Mouse (Mus musculus): Measurements from ENCODE around the gene Vangl2. TPM values are rescaled to one million over a fixed set of nuclear protein-coding genes. Genes with fewer than 3 reads are reported as not detected.
A peak's percentile ranks its signal among the peaks of the same experiment; 100 is the strongest.
"Not testable (repeated sequence)": the region's sequence is repeated elsewhere in the genome, so short reads cannot be mapped to it uniquely, and the experiment has no call there.

Gene Vangl2
- polyA plus RNA-seq, 1 experiment from 2014 or later, result 52.9 TPM

GRCm38 (mm10) chr1:171983372-171984001 is 44.8 kb downstream of the Vangl2 start:
- WGBS, result 80% methylated on average over 3 of the region's 3 CpGs
- H3K27ac ChIP-seq (ENCODE audit: low read depth, low read length), result no peak overlapping the region
- no peak overlapping the region for H3K4me2 ChIP-seq
- no peaks in the 10 kb centered on the region; the same call in 1 of the 2 replicates for H3K4me1 ChIP-seq (ENCODE audit: control insufficient read depth, insufficient read depth, low read length)
- no peaks in the 10 kb centered on the region for H3K27me3 ChIP-seq (ENCODE audit: control insufficient read depth, insufficient read depth, low read length)
- no peaks in the 10 kb centered on the region for H3K9me3 ChIP-seq (ENCODE audit: control insufficient read depth, low read length)
- H3K4me3 ChIP-seq (ENCODE audit: low read depth, low read length), result no peak overlapping the region
- no peak overlapping the region for H3K9ac ChIP-seq (ENCODE audit: low read length)
- DNase-seq (ENCODE audit: low spot score, missing footprints) (peak; percentile 49), ATAC-seq (ENCODE audit: low FRiP score) (no peak)
- no peaks in the 10 kb centered on the region for H3K36me3 ChIP-seq (ENCODE audit: control insufficient read depth, insufficient read depth, low read length)

- Histone ChIP-seq H3K9me3 (ENCODE audit: control insufficient read depth, low read length) (no peaks in the 10 kb centered on the region), H3K4me1 (ENCODE audit: control insufficient read depth, insufficient read depth, low read length) (no peaks in the 10 kb centered on the region; the same call in 1 of the 2 replicates), H3K4me3 (ENCODE audit: low read depth, low read length) (no peak overlapping the region), H3K9ac (ENCODE audit: low read length) (no peak overlapping the region), H3K36me3 (ENCODE audit: control insufficient read depth, insufficient read depth, low read length) (no peaks in the 10 kb centered on the region), H3K27ac (ENCODE audit: low read depth, low read length) (no peak overlapping the region), H3K4me2 (no peak overlapping the region), H3K27me3 (ENCODE audit: control insufficient read depth, insufficient read depth, low read length) (no peaks in the 10 kb centered on the region)
- 85% methylated on average over 4 of the region's 4 CpGs for WGBS
- no peak for ATAC-seq (ENCODE audit: low FRiP score)
- DNase-seq (ENCODE audit: low spot score, missing footprints), result peak; percentile 54
These were observed 45.5 kb downstream of the Vangl2 start for GRCm38 (mm10) chr1:171982740-171983139.

GRCm38 (mm10) chr1:171982170-171982569 is 46.1 kb downstream of the Vangl2 start:
- Histone ChIP-seq H3K4me3 (ENCODE audit: low read depth, low read length) (no peak overlapping the region), H3K27ac (ENCODE audit: low read depth, low read length) (no peak overlapping the region), H3K27me3 (ENCODE audit: control insufficient read depth, insufficient read depth, low read length) (no peaks in the 10 kb centered on the region), H3K4me1 (ENCODE audit: control insufficient read depth, insufficient read depth, low read length) (no peaks in the 10 kb centered on the region; the same call in 1 of the 2 replicates), H3K4me2 (no peak overlapping the region), H3K9ac (ENCODE audit: low read length) (no peak overlapping the region), H3K36me3 (ENCODE audit: control insufficient read depth, insufficient read depth, low read length) (no peaks in the 10 kb centered on the region), H3K9me3 (ENCODE audit: control insufficient read depth, low read length) (no peaks in the 10 kb centered on the region)
- WGBS, result 69% methylated on average over 5 of the region's 5 CpGs
- ATAC-seq (ENCODE audit: low FRiP score) (no peak), DNase-seq (ENCODE audit: low spot score, missing footprints) (peak; percentile 41)

GRCm38 (mm10) chr1:171979969-171980730 is 48.1 kb downstream of the Vangl2 start:
- WGBS, result 51% methylated on average over 13 of the region's 13 CpGs
- H3K36me3 ChIP-seq (ENCODE audit: control insufficient read depth, insufficient read depth, low read length), result no peaks in the 10 kb centered on the region
- no peak overlapping the region for H3K4me3 ChIP-seq (ENCODE audit: low read depth, low read length)
- H3K4me1 ChIP-seq (ENCODE audit: control insufficient read depth, insufficient read depth, low read length), result no peaks in the 10 kb centered on the region; the same call in 1 of the 2 replicates
- DNase-seq (ENCODE audit: low spot score, missing footprints), result peak; percentile 80
- H3K9ac ChIP-seq (ENCODE audit: low read length), result no peak overlapping the region
- no peaks in the 10 kb centered on the region for H3K9me3 ChIP-seq (ENCODE audit: control insufficient read depth, low read length)
- H3K27ac ChIP-seq (ENCODE audit: low read depth, low read length), result no peak overlapping the region
- no peak overlapping the region for H3K4me2 ChIP-seq
- peak; percentile 77 for ATAC-seq (ENCODE audit: low FRiP score)
- no peaks in the 10 kb centered on the region for H3K27me3 ChIP-seq (ENCODE audit: control insufficient read depth, insufficient read depth, low read length)

GRCm38 (mm10) chr1:171977891-171978290 is 50.4 kb downstream of the Vangl2 start:
- ATAC-seq (ENCODE audit: low FRiP score), result no peak
- Histone ChIP-seq H3K9me3 (ENCODE audit: control insufficient read depth, low read length) (no peaks in the 10 kb centered on the region), H3K4me2 (no peak overlapping the region), H3K27me3 (ENCODE audit: control insufficient read depth, insufficient read depth, low read length) (no peaks in the 10 kb centered on the region), H3K4me1 (ENCODE audit: control insufficient read depth, insufficient read depth, low read length) (no peaks in the 10 kb centered on the region; the same call in 1 of the 2 replicates), H3K36me3 (ENCODE audit: control insufficient read depth, insufficient read depth, low read length) (no peaks in the 10 kb centered on the region), H3K27ac (ENCODE audit: low read depth, low read length) (no peak overlapping the region), H3K9ac (ENCODE audit: low read length) (no peak overlapping the region), H3K4me3 (ENCODE audit: low read depth, low read length) (no peak overlapping the region)
- DNase-seq (ENCODE audit: low spot score, missing footprints), result no peak
- WGBS, result 84% methylated on average over 2 of the region's 2 CpGs

- WGBS, result 94% methylated on average over 14 of the region's 14 CpGs
- no peak overlapping the region for H3K4me2 ChIP-seq
- no peak overlapping the region for H3K27ac ChIP-seq (ENCODE audit: low read depth, low read length)
- H3K4me1 ChIP-seq (ENCODE audit: control insufficient read depth, insufficient read depth, low read length), result no peaks in the 10 kb centered on the region; the same call in 1 of the 2 replicates
- H3K27me3 ChIP-seq (ENCODE audit: control insufficient read depth, insufficient read depth, low read length), result no peaks in the 10 kb centered on the region
- no peaks in the 10 kb centered on the region for H3K36me3 ChIP-seq (ENCODE audit: control insufficient read depth, insufficient read depth, low read length)
- DNase-seq (ENCODE audit: low spot score, missing footprints) (peak; percentile 60), ATAC-seq (ENCODE audit: low FRiP score) (no peak)
- no peak overlapping the region for H3K9ac ChIP-seq (ENCODE audit: low read length)
- H3K9me3 ChIP-seq (ENCODE audit: control insufficient read depth, low read length), result no peaks in the 10 kb centered on the region
- no peak overlapping the region for H3K4me3 ChIP-seq (ENCODE audit: low read depth, low read length)
These were observed 51.3 kb downstream of the Vangl2 start for GRCm38 (mm10) chr1:171976826-171977539.

GRCm38 (mm10) chr1:171975831-171976230 is 52.4 kb downstream of the Vangl2 start:
- peaks cover 4% of the 10 kb centered on the region for H3K4me1 ChIP-seq (ENCODE audit: control insufficient read depth, insufficient read depth, low read length)
- no peak overlapping the region for H3K27ac ChIP-seq (ENCODE audit: low read depth, low read length)
- H3K36me3 ChIP-seq (ENCODE audit: control insufficient read depth, insufficient read depth, low read length), result no peaks in the 10 kb centered on the region
- no peak overlapping the region for H3K4me2 ChIP-seq
- no peaks in the 10 kb centered on the region for H3K27me3 ChIP-seq (ENCODE audit: control insufficient read depth, insufficient read depth, low read length)
- no peak for DNase-seq (ENCODE audit: low spot score, missing footprints)
- H3K9me3 ChIP-seq (ENCODE audit: control insufficient read depth, low read length), result no peaks in the 10 kb centered on the region
- 87% methylated on average over 4 of the region's 4 CpGs for WGBS
- no peak overlapping the region for H3K4me3 ChIP-seq (ENCODE audit: low read depth, low read length)
- H3K9ac ChIP-seq (ENCODE audit: low read length), result no peak overlapping the region
- no peak for ATAC-seq (ENCODE audit: low FRiP score)

- no peak overlapping the region for H3K4me2 ChIP-seq
- no peaks in the 10 kb centered on the region for H3K9me3 ChIP-seq (ENCODE audit: control insufficient read depth, low read length)
- no peak overlapping the region for H3K27ac ChIP-seq (ENCODE audit: low read depth, low read length)
- no peak overlapping the region for H3K9ac ChIP-seq (ENCODE audit: low read length)
- ATAC-seq (ENCODE audit: low FRiP score) (no peak), DNase-seq (ENCODE audit: low spot score, missing footprints) (no peak)
- H3K36me3 ChIP-seq (ENCODE audit: control insufficient read depth, insufficient read depth, low read length), result no peaks in the 10 kb centered on the region
- WGBS, result 90% methylated on average over 9 of the region's 9 CpGs
- H3K27me3 ChIP-seq (ENCODE audit: control insufficient read depth, insufficient read depth, low read length), result no peaks in the 10 kb centered on the region
- H3K4me1 ChIP-seq (ENCODE audit: control insufficient read depth, insufficient read depth, low read length), result peaks cover 4% of the 10 kb centered on the region
- H3K4me3 ChIP-seq (ENCODE audit: low read depth, low read length), result no peak overlapping the region
These were observed 52.9 kb downstream of the Vangl2 start for GRCm38 (mm10) chr1:171975377-171975776.

GRCm38 (mm10) chr1:171974361-171974760 is 53.9 kb downstream of the Vangl2 start:
- not testable (repeated sequence) for H3K9ac ChIP-seq (ENCODE audit: low read length); H3K36me3 ChIP-seq (ENCODE audit: control insufficient read depth, insufficient read depth, low read length); H3K27ac ChIP-seq (ENCODE audit: low read depth, low read length); H3K27me3 ChIP-seq (ENCODE audit: control insufficient read depth, insufficient read depth, low read length); DNase-seq (ENCODE audit: low spot score, missing footprints); ATAC-seq (ENCODE audit: low FRiP score); H3K4me1 ChIP-seq (ENCODE audit: control insufficient read depth, insufficient read depth, low read length); H3K4me2 ChIP-seq; H3K4me3 ChIP-seq (ENCODE audit: low read depth, low read length); H3K9me3 ChIP-seq (ENCODE audit: control insufficient read depth, low read length)
- WGBS, result 92% methylated on average over 2 of the region's 2 CpGs

Data from midbrain, embryonic 11.5 days (tissue).